8 mouse cellular contexts compared by ENCODE assay signal in the genomic region with DNA sequence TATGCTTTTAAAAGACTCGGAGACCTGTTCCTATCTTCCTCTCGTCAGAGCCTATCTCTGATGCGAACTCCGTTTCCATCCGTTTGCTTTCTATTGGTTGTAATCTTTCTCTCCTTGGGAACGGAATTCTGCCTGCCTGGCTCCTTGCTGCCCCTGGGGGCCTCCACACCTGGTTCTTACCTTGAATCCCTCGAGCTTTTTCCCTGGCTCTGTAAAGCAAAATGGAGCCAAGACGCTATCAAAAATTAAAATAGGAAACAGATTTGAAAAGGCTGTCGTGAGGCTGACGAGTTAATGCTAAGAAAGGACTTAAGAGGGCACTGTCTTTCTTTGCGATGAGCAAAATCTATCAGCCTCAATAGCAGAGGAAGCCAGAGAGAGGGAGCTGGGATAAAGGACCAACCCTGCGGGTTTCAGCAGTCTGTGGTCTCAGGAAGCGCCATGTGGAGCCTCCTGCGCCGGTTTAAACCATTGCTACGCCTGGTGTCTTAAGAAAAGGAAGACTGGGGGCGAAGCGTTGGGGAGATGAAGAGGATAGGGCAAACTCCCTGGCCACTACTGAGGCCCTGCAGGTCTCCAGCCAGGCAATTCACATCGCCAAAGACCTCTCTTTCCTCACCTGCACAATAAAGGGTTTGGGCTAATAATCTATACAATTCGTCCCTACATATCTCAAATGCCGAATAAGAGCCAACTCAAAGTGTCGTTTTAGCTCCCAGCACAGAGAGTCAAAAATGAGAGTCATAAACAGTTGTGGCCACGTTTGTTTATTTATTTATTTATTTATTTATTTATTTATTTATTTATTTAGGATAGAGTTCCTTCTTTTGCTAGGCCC. TPM values are rescaled to one million over a fixed set of nuclear protein-coding genes. Genes with fewer than 3 reads are reported as not detected.
DNase-seq lines count a peak whose midpoint lies in the region; ATAC-seq lines count a peak whose summit lies in the region.

No protein-coding gene starts in this region.

- H3K9me3 ChIP-seq in megakaryocyte, embryonic 14.5 days, result no peaks in the 10 kb centered on the region
- H3K9me3 ChIP-seq in forebrain, embryonic 16.5 days (ENCODE audit: control insufficient read depth, low read length), result no peaks in the 10 kb centered on the region
- no peaks in the 10 kb centered on the region for H3K9me3 ChIP-seq in hindbrain, embryonic 13.5 days

- no peak for ATAC-seq in megakaryocyte, adult 5-6 weeks (ENCODE audit: poor library complexity, severe bottlenecking)
- peak; percentile 56 for ATAC-seq in forebrain, embryonic 16.5 days
- 0 out of 2 replicates have a peak, but pooled peaks have one; percentile 23 for ATAC-seq in hindbrain, embryonic 13.5 days (ENCODE audit: low FRiP score)

- peaks cover 67% of the 10 kb centered on the region for H3K27me3 ChIP-seq in megakaryocyte, embryonic 14.5 days (replicated peaks)
- H3K27me3 ChIP-seq in forebrain, embryonic 16.5 days (replicated peaks; ENCODE audit: control insufficient read depth, insufficient read depth, low read length), result no peaks in the 10 kb centered on the region
- H3K27me3 ChIP-seq in hindbrain, embryonic 13.5 days, result no peaks in the 10 kb centered on the region

- peak; percentile 26 for DNase-seq in cerebellum, adult 11-12 months
- DNase-seq in layer of hippocampus, adult 9-11 months, result peak; percentile 79
- DNase-seq in lung, postnatal 36 days, result peak; percentile 68
- DNase-seq in skeletal muscle tissue, adult 2 months (ENCODE audit: low read depth, low spot score), result peak; percentile 51

- H3K9ac ChIP-seq in forebrain, embryonic 16.5 days (replicated peaks; ENCODE audit: low read depth, low read length), result peak overlapping the region; percentile 97
- H3K9ac ChIP-seq in hindbrain, embryonic 13.5 days, result peak overlapping the region; percentile 58; the same call in 1 of the 2 replicates

- peak overlapping the region; percentile 99 for H3K27ac ChIP-seq in forebrain, embryonic 16.5 days (ENCODE audit: low read length)
- peak overlapping the region; percentile 98 for H3K27ac ChIP-seq in hindbrain, embryonic 13.5 days

- peak overlapping the region; percentile 77 for H3K4me3 ChIP-seq in megakaryocyte, embryonic 14.5 days (replicated peaks)
- H3K4me3 ChIP-seq in forebrain, embryonic 16.5 days (replicated peaks; ENCODE audit: low read length), result peak overlapping the region; percentile 91
- H3K4me3 ChIP-seq in hindbrain, embryonic 13.5 days, result peak overlapping the region; percentile 96; the same call in 1 of the 2 replicates

- H3K4me1 ChIP-seq in megakaryocyte, embryonic 14.5 days, result peaks cover 40% of the 10 kb centered on the region
- peaks cover 41% of the 10 kb centered on the region for H3K4me1 ChIP-seq in forebrain, embryonic 16.5 days (replicated peaks; ENCODE audit: control insufficient read depth, insufficient read depth, low read length)
- peaks cover 65% of the 10 kb centered on the region for H3K4me1 ChIP-seq in hindbrain, embryonic 13.5 days (replicated peaks)

- 8% methylated on average over 23 of the region's 23 CpGs for WGBS in forebrain, embryonic 16.5 days
- 6% methylated on average over 23 of the region's 23 CpGs for WGBS in hindbrain, embryonic 13.5 days

- H3K36me3 ChIP-seq in megakaryocyte, embryonic 14.5 days (replicated peaks; ENCODE audit: low read length), result no peaks in the 10 kb centered on the region
- no peaks in the 10 kb centered on the region for H3K36me3 ChIP-seq in forebrain, embryonic 16.5 days (ENCODE audit: control insufficient read depth, insufficient read depth)
- H3K36me3 ChIP-seq in hindbrain, embryonic 13.5 days, result no peaks in the 10 kb centered on the region

- H3K4me2 ChIP-seq in forebrain, embryonic 16.5 days (ENCODE audit: low read length), result peak overlapping the region; percentile 86
- H3K4me2 ChIP-seq in hindbrain, embryonic 13.5 days, result peak overlapping the region; percentile 83

RNA-seq across cellular contexts. Expression of gene Enc1, which starts 1.3 kb away (rescaled TPM):
- polyA plus RNA-seq in megakaryocyte, embryonic 14.5 days (2012; ENCODE audit: insufficient read depth, low replicate concordance), result 1.0 and 1.2 TPM in 2 replicates
- total RNA-seq in megakaryocyte, adult 5-6 weeks (2015), result 2.0 and 3.0 TPM in 2 replicates
- 2.3 and 3.5 TPM in 2 replicates for total RNA-seq in megakaryocyte, adult 5-6 weeks (2017)
- polyA plus RNA-seq in forebrain, embryonic 16.5 days (2015; fragmentation: Nextera tagmentation; extraction: Ambion mirVana), result 133 and 143 TPM in 2 replicates
- 59.2 and 62.1 TPM in 2 replicates for polyA plus RNA-seq in hindbrain, embryonic 13.5 days (2015; fragmentation: Nextera tagmentation; extraction: Ambion mirVana)

RNA-seq across cellular contexts. Expression of gene Hexb, which starts 41.4 kb away (rescaled TPM):
- 9.3 and 23.5 TPM in 2 replicates for polyA plus RNA-seq in megakaryocyte, embryonic 14.5 days (2012; ENCODE audit: insufficient read depth, low replicate concordance)
- 160 and 202 TPM in 2 replicates for total RNA-seq in megakaryocyte, adult 5-6 weeks (2015)
- total RNA-seq in megakaryocyte, adult 5-6 weeks (2017), result 125 and 139 TPM in 2 replicates
- polyA plus RNA-seq in forebrain, embryonic 16.5 days (2015; fragmentation: Nextera tagmentation; extraction: Ambion mirVana), result 32.8 and 38.7 TPM in 2 replicates
- polyA plus RNA-seq in hindbrain, embryonic 13.5 days (2015; fragmentation: Nextera tagmentation; extraction: Ambion mirVana), result 37.3 and 40.1 TPM in 2 replicates

Comparison
In these comparisons a context has a peak if more than half of its experiments do, and no peak if none do; other contexts are left out.
1. DNase-seq: peak in every context shown above with its lines; median percentile 79 in layer of hippocampus, adult 9-11 months; 68 in lung, postnatal 36 days; 51 in skeletal muscle tissue, adult 2 months; 26 in cerebellum, adult 11-12 months.
2. RNA of gene Enc1, which starts 1.3 kb away (polyA plus RNA-seq): 133 to 143 TPM in forebrain, embryonic 16.5 days and 59.2 to 62.1 TPM in hindbrain, embryonic 13.5 days; 1.0 to 1.2 TPM in megakaryocyte, embryonic 14.5 days; every median in the first group is over 10 times any median in the second.
3. Peak in every context shown above with its lines, with median percentiles within 50 percentile points of each other: H3K4me3 ChIP-seq.